Mouse (Mus musculus) hematopoietic stem cell, adult 5-6 weeks (primary cell): ENCODE measurements around the gene Stx19. TPM values are rescaled to one million over a fixed set of nuclear protein-coding genes. Genes with fewer than 3 reads are reported as not detected.

Source experiments
- ATAC-seq, 2 experiments: fragments of 125-278 bp in 1 of 2; replicated peaks in 1 of 2; 2 replicates each; pipeline ENCODE4 v1.8.0; 2016 to 2017; ENCODE audit warnings: inconsistent platforms in 2 of 2, mild to moderate bottlenecking in 2 of 2, moderate number of reproducible peaks in 2 of 2, low read depth in 1 of 2, moderate TSS enrichment in 1 of 2; ENCODE audit not compliant: low FRiP score in 2 of 2, poor library complexity in 2 of 2, severe bottlenecking in 2 of 2, insufficient read depth in 1 of 2, low TSS enrichment in 1 of 2
- total RNA-seq: library from RNA; stranded (forward); fragments of 172-1452, 232-1000 nt; gene quantifications from 2 replicates; pipeline ENCODE4 v1.2.3, GENCODE M21; 2017

Gene Stx19
- total RNA-seq, 1 experiment from 2014 or later = not detected

DNA sequence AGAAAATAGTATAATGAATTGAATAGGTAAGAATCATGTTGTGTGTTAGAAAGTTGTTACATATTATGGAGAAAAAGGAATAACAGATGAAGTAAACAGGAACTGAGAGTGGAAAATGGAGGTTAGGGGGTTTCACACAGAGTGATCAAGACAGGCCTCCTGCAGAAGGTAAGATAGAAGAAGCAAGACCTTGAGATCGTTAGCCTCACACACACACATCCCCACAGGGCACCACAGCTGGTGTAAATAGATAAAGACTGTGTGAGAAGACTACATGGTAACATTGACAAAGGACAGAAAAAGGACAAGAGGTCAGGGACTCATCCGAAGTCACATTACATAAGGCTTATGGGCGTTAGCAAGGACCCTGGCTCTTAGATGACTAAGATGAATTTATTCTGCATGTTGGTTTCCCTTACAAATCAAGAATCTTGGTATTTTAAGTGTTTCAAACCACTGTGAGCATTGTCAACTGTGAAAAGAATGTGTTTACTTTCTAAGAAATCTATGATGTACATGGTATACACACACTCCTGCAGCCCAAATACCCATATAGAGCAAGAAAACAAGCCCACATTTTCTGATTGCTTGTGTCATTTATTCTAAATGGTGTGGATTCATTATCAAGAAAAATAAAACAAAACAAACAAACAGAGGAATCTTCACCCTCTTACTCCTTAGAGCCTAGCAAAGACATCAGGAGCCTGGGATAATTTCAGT lies 19.7 kb downstream of the Stx19 start:
- ATAC-seq = peak; percentile 25 to 47; a peak in 1 of 4 replicates

DNA sequence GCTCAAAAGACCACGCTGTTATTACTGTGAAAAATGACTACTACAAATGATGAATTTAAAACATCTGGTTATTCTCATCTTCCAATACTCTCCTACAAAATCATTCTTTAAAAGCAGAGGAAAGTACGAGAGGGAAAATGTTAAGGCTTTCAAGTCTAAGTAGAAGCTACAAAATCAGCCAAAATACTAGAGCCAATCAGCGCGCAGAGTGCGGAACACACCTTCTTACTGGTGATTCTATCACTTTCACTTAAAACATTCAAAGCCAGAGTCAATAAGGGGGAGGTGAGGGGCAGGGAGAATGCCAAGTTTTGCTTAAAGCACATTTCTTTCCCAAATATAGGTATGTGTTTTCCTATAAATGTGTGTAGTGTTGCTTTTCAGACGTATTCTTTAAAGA lies 30.9 kb downstream of the Stx19 start:
- no peak for ATAC-seq

DNA sequence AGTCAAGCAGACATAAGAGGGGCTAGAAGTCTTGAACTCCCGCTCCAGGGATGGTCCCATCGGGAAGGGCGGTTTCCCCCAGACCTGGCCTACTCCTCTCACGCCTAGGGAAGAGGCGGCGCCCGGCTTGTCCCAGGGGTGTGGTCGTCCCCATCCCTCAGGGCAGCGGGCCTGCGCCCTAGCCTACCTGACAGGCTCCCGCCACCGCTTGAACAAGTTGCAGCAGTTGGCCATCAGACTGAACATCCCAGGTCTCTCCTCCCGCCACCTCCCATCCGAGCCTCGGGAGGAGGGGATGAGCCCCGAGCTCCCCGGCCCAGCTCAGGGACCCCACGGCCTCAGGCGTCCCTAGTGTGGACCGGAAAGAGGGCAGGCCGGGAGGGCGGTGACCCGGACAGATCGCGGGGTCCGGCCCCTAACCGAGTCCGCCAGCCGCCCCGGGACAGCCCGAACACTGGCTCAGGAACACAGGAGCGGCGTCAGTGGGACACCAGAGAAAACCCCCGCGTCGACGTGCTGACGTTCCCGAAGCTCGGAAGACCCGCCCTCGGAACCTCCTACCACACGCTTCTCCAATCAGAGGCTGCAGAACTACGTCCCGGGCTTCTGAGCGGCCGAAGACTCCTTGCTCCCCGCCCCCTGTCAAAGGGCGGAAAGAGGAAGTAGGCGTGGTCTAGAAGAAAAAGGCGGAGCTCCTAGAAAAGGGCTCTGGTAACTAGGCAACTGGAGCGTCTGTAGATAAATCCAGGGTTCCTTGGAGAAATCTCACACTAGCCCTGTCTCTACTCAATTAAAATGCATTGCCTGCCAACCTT lies 32.2 kb downstream of the Stx19 start, which contains the start of gene Arl13b:
Arl13b (minus strand) TSS at position 543 of the 815 bp plus-strand sequence.
- ATAC-seq = peak; percentile 100

DNA sequence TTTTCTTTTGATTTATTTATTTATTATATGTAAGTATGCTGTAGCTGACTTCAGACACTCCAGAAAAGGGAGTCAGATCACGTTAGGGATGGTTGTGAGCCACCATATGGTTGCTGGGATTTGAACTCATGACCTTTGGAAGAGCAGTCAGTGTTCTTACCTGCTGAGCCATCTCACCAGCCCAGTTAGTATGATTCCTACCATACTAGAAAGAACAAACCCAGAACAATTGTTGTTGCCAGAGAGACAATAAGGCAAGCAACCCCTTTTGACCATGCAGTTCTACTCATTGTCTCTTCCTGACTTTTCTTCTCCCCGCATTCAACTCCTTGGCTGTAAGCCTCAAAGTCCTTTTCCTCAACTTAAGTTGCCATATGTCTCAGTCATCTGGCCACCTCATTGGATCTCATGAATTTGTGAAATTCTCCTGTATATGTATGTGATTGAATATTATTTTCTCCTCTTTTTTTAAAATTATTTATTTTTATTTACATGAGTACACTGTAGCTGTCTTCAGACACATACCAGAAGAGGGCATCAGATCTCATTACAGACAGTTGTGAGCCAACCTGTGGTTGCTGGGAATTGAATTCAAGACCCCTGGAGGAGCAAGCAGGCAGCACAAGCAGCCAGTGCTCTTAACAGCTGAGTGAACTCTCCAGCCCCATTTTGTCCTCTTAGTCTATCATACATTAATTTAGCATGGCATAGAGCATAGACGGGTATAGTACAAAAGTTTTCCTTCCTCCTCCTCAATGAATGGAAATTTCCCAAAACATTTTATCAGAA lies 38.2 kb downstream of the Stx19 start:
- no peak for ATAC-seq

DNA sequence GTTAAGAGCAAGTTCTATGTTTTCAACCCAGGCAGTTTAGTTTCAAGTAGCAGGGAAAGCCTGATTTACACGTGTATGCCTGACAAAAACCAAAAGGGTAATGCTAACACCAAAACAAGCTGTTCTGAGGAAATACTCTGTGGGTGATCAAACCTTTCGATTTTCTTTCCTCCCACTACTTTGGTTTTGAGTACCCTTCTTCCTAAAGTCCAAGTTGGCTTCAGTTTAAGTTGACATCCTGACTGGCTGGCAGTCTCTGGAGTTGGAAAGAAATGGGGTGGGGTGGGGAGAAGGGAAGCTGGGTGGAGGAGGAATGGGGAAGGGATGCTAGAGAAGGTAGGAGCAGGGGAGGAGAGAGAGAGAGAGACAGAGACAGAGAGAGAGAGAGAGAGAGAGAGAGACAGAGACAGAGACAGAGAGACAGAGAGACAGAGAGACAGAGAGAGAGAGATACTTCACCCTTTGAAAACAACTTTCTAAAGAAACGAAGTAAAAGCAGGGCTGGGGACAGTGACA lies 39.2 kb downstream of the Stx19 start:
- 0 out of 4 replicates have a peak, but pooled peaks of 1 of the 2 experiments have one; percentile 19 for ATAC-seq

DNA sequence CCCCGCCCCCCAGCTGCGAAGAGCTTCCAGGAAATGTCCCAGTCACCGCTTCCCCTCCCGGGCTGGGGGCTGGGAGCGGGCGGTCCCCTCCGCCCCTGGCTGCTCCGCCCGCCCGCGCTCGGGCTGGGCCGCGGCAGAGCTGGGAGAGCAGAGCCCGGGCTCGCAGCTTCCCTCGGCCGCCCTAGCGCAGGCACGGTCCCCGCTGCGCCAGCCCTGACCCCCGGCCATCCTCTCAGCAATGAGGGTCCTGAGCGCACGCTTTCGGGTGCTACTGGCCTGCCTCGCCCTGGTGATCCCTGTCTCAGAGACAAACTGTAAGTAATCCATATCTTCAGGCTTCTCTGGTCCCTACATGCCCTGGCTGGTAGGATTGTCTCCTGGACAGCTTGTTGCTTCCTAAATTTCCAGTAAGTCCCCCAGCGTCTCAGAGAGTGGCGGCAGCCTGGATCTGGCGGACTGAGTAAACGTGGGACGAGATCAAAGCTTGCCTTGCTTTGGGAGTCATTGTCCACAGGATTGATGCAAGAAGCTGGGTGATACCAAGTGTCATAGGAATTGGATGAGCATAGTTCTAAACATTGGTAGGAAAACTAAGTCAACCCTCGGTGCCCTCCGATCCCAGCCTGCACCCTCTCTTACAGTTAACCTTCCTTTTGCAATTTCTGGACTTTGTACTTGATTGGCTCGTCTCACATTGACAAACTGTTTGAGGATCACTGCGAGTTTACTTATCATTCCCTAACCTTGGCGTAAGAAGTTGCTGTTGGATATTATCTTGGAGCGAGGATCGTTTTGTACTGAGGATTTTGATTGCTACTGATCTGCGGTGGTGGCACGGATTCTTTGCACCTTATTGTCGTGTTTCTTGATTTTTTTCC lies 40.0 kb downstream of the Stx19 start, which contains the start of gene Pros1:
Pros1 (plus strand) TSS at position 117 of the 878 bp plus-strand sequence.
- peak; percentile 72 to 74 for ATAC-seq

DNA sequence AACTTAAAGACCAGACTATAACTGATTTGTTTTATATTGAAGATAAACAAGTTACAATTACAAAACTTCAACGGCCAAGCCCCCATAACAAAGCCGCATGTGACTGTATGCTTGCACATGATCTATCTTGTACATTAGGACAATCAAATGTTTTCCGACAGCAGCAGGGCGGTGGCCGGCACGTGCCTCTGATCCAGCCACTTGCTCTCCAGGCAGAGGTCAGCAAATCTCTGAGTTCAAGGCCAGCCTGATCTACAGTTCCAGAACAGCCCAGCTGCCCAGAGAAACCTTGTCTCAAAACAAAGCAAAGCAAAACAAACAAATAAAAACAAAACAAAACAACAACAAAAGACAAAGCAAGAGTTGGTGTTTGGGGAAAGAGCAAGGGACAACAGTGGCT lies 40.9 kb downstream of the Stx19 start:
- ATAC-seq = no peak

DNA sequence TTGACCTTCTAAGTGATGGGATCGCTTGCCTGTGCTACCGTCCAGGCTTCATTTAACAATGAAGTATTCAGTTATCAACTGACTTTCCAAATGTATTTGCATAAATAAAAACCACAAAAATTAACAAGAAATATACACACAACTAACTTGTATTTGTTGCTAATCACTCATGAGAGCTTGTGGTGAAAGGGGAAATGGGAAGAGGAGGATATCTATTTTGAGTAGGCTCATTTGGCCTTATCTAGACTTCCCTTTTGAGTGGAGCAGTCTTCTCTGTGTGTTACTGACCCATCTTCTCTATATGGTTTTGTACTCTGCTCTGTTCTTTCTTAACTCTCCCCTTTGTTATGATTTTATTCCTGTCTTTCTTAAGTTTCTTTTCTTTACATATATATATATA lies 41.8 kb downstream of the Stx19 start:
- no peak for ATAC-seq

DNA sequence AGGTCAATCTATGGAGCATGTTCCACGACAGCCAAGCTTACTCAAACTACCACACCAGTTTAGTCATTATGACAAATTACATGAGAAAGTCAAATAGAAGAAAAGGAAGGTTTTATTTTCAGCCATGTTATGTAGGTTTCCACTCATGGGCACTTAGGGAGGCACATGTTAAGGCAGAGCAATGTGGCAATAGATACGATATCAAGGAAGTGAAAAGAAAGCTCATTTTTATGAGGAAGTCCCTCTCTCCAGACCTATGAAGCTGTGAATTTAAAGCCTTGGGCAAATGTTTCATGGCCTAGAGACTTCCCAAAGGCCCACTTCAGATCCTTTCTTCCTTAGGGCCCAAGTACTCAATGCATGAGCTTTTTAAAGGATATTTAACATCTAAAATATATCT lies 43.0 kb downstream of the Stx19 start:
- no peak for ATAC-seq

DNA sequence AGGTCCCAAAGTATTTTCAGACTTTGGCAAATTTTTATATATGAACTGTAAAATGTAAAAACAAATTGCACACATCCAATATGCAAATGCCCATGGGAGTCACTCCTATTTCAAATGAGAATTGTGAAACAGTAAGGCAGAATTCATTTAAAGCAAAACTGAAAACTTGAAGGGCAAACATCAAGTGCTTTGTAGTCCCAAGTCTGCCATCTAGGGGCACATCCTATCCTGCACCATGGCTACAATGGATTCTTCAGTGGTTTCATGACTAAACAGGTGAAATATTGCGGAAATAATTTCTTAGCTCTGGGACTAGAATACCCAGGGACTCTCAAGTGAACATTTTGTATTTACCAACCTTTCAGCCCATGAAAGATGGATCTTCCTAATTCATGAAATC lies 43.5 kb downstream of the Stx19 start:
- ATAC-seq = peak in 1 of 2 experiments; percentile 60; a peak in 1 of 4 replicates

DNA sequence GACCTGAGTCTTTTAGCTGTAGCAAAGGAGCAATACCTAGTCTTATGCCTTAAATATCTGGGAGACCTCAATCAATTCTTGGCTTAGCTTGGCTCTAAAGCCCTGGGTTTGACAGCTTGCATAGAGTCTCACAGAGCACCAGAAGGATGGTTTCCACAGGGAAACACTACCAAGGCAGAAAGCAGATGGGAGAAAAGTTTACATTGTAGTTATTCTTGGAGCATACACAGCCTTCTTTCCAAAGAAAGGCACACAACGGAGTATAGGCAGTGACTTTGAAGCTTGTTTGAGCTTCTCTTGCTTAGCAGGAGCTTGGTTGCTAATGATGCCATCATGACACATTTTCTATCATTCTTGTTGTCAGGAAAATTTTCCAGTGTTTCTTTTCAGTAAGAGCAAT lies 45.7 kb downstream of the Stx19 start:
- no peak for ATAC-seq

DNA sequence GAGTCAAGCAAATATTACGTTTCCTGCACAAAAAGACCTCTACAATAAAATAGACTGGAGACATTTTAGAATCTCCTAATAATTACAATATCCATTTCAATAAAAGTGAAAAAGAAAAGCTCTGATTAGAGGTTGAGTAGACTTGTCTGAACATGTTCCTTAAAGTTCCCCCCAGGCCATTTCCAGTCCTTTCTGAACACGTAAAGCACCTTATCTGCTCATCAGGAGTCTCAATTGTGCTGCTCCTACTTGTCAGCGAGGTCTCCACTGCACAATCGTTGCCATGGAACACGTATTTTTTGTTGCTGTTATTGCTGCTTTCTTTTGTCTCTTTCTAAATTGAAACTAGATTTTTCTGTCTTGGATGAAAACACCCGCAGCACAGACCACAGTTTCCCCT lies 47.0 kb downstream of the Stx19 start:
- no peak for ATAC-seq

DNA sequence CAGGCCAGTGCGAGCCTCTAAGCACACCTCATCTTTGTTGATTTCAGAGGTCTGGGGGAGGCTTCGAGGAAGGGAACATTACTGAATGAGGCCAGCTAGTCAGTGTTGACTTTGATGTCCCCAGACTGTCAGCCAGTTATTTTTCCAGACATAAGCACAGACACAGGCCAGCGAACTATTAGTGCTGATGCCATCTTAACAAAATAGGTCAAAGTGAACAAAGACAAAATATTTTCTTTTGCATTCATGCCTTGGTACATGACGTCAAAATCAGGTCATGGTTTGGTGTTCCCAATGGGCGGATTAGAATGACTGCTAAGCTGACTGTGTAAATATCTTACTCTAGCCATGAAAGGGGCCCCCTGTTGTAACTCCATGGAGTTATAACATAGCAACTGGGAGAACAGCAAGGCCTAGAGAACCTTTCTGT lies 58.2 kb downstream of the Stx19 start:
- no peak for ATAC-seq

DNA sequence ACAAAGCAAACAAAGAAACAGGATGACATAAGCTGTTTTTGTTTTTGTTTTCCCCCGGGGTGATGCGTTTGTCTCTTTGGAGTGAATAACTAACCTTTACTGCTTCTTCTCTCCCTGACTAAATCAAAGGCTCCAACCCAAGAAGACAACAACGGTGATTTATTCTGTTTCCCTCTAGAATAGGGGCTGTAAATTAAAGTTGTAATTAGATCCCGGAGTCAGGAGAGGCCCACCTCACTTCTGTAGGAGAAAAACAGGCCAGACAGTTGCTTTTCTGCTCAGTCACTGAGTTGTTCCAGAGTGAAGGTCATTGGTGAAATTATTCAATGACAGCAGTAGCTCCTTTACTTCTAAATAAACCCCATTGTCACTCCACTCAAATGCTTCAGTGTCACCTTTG lies 58.7 kb downstream of the Stx19 start:
- no peak for ATAC-seq
